In the genomic region with DNA sequence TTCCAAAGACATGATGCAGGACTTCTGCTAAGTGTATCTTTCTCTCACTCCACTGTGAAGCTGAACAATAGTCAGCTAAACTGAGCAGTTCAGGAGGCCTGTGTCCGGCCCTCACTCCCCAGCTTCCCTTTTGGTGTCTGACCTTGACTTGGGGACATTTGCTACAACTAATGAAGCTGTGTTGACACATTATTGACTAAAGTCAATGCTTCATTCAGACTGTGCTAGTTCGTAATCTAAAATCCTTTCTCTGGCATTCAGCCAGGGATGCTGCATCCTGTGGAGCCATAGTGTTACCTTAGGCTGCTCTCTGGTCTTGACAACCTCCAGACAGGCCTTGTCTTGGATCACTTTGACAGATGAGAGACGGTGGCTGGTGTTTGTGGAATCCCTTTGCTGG, we compare ENCODE assay signal across 30 mouse cellular contexts.
"Had no signal": no experiment of that assay in that cellular context is flagged by ENCODE, and none has a peak within 500 bp of the region (broad histone marks: within the 10 kb centered on the region; RNA-seq: fewer than 3 reads in every experiment).

No protein-coding gene starts in this region.

- H3K9ac ChIP-seq: limb, embryonic 12.5 days; limb, embryonic 13.5 days; limb, embryonic 15.5 days; liver, embryonic 12.5 days; liver, embryonic 13.5 days; liver, embryonic 14.5 days; liver, embryonic 15.5 days; lung, embryonic 14.5 days; lung, embryonic 15.5 days; midbrain, embryonic 12.5 days; midbrain, embryonic 13.5 days; midbrain, embryonic 15.5 days had no signal

- DNase-seq: left cerebral cortex, postnatal 4 days; liver, embryonic 13.5 days; lung, adult 18-20 months; lung, adult 2 months; lung, embryonic 14.5 days; lung, postnatal 10 days; lung, postnatal 14 days; lung, postnatal 36 days; lung, postnatal 4 days; midbrain, embryonic 14.5 days had no signal

- ATAC-seq: liver, embryonic 12.5 days; lung, postnatal 0 days; midbrain, embryonic 13.5 days; midbrain, embryonic 15.5 days; midbrain, embryonic 16.5 days had no signal

- H3K36me3 ChIP-seq: limb, embryonic 10.5 days; limb, embryonic 12.5 days; limb, embryonic 13.5 days; limb, embryonic 15.5 days; liver, embryonic 12.5 days; liver, embryonic 13.5 days; liver, embryonic 15.5 days; lung, embryonic 15.5 days; midbrain, embryonic 10.5 days; midbrain, embryonic 12.5 days; midbrain, embryonic 13.5 days; midbrain, embryonic 15.5 days had no signal

- H3K4me3 ChIP-seq: left cerebral cortex, adult 2 months; limb, embryonic 10.5 days; limb, embryonic 12.5 days; limb, embryonic 13.5 days; limb, embryonic 15.5 days; liver, embryonic 12.5 days; liver, embryonic 13.5 days; liver, embryonic 15.5 days; lung, embryonic 15.5 days; megakaryocyte, embryonic 14.5 days; midbrain, embryonic 10.5 days; midbrain, embryonic 12.5 days; midbrain, embryonic 13.5 days; midbrain, embryonic 15.5 days; myocyte had no signal

- H3K27ac ChIP-seq: left cerebral cortex, adult 2 months; limb, embryonic 10.5 days; limb, embryonic 12.5 days; limb, embryonic 13.5 days; limb, embryonic 15.5 days; liver, embryonic 12.5 days; liver, embryonic 13.5 days; liver, embryonic 14.5 days; liver, embryonic 15.5 days; lung, embryonic 15.5 days; macrophage; midbrain, embryonic 10.5 days; midbrain, embryonic 12.5 days; midbrain, embryonic 13.5 days; midbrain, embryonic 15.5 days had no signal

- H3K9me3 ChIP-seq: limb, embryonic 10.5 days; limb, embryonic 12.5 days; limb, embryonic 13.5 days; limb, embryonic 15.5 days; liver, embryonic 12.5 days; liver, embryonic 13.5 days; liver, embryonic 15.5 days; lung, embryonic 15.5 days; midbrain, embryonic 10.5 days; midbrain, embryonic 12.5 days; midbrain, embryonic 13.5 days; midbrain, embryonic 15.5 days had no signal

- H3K4me2 ChIP-seq: limb, embryonic 12.5 days; limb, embryonic 13.5 days; limb, embryonic 15.5 days; liver, embryonic 11.5 days; liver, embryonic 12.5 days; liver, embryonic 13.5 days; liver, embryonic 15.5 days; lung, embryonic 14.5 days; lung, embryonic 15.5 days; midbrain, embryonic 11.5 days; midbrain, embryonic 12.5 days; midbrain, embryonic 13.5 days; midbrain, embryonic 15.5 days had no signal

- H3K27me3 ChIP-seq: limb, embryonic 15.5 days; lung, embryonic 15.5 days; midbrain, embryonic 15.5 days had no signal

- H3K4me1 ChIP-seq: liver, embryonic 12.5 days; liver, embryonic 13.5 days; liver, embryonic 15.5 days; lung, embryonic 15.5 days had no signal
